Mouse (Mus musculus) left cerebral cortex, postnatal 36 days (tissue): ENCODE measurements at regions not wholly inside any gene's neighbourhood (a gene's known extent, or its start where the extent isn't known, plus 50 kb on each side); places are given as distances from the start of the nearest gene placed in this dataset.

Experiments used
- DNase-seq, 2 experiments: peaks; one replicate each; pipeline ENCODE4 v3.0.0; 2021 to 2022; ENCODE audit warnings: low spot score in 2 of 2, mixed read lengths in 1 of 2
- intact Hi-C: fragments of 180-260 bp; cut with DNase I; formaldehyde crosslinking; loops from one replicate; pipeline ENCODE4 v1.15.1; 2025

- DNase-seq, result no peak
- intact Hi-C loops, result no loop called here
Observed at GRCm38 (mm10) chr4:106018936-106019335, 229.3 kb downstream of the Gm12728 start.

GRCm38 (mm10) chr4:106020338-106020737 is 230.7 kb downstream of the Gm12728 start:
- no peak for DNase-seq
- intact Hi-C loops, result no loop called here

DNA sequence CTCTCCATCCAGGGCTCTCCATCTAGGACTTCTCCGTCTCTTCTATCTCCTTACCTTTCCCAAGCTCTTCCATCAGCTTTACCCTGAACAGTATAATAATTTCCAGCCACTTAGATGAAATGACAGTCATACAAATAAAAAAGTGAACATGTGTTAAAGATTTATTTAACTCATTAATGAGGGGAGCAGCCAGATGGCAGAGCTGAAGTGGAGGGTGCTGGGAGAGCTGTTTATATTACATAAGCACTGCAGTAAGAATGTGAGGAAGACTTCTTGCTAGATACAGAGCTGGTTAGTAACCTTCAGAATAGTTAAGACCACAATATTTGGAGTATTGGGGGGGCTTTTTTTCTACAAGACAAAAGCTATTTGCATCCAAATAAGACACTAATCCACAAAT is 234.9 kb downstream of the Gm12728 start:
- intact Hi-C loops, result no loop called here
- no peak for DNase-seq

GRCm38 (mm10) chr4:106025966-106026637 is 236.4 kb downstream of the Gm12728 start:
- DNase-seq, result no peak
- intact Hi-C loops, result no loop called here

GRCm38 (mm10) chr4:106040376-106040775 is 250.7 kb downstream of the Gm12728 start:
- DNase-seq, result no peak
- intact Hi-C loops, result no loop called here

GRCm38 (mm10) chr4:106042456-106042855 is 252.8 kb downstream of the Gm12728 start:
- no peak for DNase-seq
- intact Hi-C loops, result no loop called here

DNA sequence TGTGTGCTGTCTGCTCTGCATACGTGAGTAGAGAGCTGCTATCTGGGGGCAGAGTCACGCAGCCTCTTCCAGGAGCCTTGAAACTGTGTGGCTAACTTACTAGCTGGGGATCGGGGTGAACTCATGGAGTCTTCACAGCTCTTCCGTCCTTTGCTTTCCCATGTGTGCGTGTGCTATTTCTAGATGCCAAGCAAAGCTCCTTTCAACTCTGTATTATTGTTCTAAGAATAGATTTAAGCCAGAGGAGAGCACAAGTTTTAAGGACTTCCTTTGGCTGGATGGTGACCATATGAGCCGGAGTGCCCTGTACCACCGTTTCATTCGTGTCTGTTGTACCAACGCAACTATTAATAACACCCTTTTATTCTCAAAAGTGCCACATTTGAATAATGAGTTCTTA is 254.0 kb downstream of the Gm12728 start:
- no peak for DNase-seq
- intact Hi-C loops, result no loop called here

DNA sequence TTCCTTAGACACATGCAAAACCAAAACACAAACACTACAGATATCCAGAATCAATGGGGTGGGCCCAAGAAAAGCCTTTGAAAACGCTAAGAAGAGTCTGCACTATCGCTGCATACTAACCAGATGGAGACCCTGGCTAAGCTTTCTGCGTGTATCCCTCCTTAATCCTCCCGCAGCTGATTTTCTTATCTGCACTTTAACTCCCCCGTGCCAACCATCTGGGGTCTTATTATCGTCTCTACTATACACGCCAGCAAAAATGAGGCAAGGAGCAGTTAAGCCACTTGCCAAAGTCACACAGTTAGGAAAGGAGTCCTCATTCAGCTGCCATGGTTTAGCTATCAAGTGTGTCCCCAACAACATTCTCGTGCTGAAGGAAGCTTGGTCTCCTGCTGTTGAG is 258.4 kb downstream of the Gm12728 start:
- no peak for DNase-seq
- intact Hi-C loops, result no loop called here

DNA sequence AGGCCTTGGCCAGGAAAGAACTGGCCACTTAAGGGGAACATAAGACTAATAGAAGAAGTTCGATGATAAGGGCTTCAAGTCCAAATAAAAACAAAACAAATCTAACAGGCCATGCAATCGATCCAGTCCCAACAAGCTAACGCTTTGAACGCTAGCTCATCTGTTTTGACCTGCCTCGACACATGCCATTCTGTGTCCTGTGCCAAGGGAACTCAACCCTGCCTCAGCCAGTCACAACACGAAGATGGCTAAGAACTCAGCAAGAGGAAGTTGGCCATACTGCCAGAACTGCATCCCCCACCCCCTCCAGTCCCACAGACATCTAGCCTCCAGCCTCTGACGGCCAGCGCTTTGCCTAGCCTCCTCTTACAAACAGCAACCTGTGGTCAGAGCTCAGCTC is 259.1 kb downstream of the Gm12728 start:
- intact Hi-C loops, result no loop called here

DNA sequence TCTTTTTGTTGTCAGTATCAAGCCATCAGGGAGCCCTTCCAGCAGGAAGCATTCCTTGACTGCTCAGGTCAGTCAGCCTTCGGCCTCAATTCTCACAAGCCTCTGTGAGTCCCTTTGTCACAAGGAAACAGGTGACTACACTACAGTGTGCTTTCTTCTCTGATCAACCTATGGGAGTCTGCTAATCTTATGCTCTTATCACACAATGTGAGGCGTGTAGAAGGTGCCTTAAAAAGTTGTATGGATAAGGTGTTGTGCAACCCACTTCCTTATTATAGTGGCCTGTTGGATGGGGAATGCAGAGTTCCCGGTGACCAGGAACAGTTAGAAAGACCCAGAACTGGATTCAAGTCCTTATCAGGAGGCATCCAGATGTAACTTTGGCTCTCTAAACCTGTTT is 260.2 kb downstream of the Gm12728 start:
- intact Hi-C loops, result no loop called here
- DNase-seq, result no peak

More for the DNA sequence above, 259.1 kb downstream of the Gm12728 start:
- DNase-seq, result no peak

- intact Hi-C loops, result no loop called here
Observed at GRCm38 (mm10) chr4:106050297-106050696, 260.6 kb downstream of the Gm12728 start.

GRCm38 (mm10) chr4:106053496-106053895 is 262.5 kb upstream of the Usp24 start:
- intact Hi-C loops, result no loop called here
- DNase-seq, result no peak

More at GRCm38 (mm10) chr4:106050297-106050696, 260.6 kb downstream of the Gm12728 start:
- no peak for DNase-seq

GRCm38 (mm10) chr4:106054324-106054723 is 261.7 kb upstream of the Usp24 start:
- intact Hi-C loops, result no loop called here
- DNase-seq, result no peak

DNA sequence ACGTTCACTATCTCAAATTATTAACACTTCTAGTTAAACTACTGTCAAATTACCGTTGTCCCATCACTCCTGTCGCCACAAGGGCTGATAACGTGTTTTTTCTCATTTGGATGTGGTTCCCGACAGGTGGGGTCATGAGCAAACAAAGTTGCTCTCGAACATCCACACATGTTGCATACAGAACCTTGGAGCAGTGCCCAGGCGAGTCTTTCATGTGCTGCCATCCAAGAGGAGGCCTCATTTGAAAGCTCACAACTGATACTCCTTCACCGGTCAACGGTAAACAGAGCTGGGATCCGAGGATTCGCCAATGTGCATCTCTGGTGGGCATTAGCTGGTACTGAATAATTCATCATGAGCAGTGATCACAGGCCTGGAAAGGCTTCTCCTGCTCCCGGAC is 253.4 kb upstream of the Usp24 start:
- no peak for DNase-seq
- intact Hi-C loops, result no loop called here

DNA sequence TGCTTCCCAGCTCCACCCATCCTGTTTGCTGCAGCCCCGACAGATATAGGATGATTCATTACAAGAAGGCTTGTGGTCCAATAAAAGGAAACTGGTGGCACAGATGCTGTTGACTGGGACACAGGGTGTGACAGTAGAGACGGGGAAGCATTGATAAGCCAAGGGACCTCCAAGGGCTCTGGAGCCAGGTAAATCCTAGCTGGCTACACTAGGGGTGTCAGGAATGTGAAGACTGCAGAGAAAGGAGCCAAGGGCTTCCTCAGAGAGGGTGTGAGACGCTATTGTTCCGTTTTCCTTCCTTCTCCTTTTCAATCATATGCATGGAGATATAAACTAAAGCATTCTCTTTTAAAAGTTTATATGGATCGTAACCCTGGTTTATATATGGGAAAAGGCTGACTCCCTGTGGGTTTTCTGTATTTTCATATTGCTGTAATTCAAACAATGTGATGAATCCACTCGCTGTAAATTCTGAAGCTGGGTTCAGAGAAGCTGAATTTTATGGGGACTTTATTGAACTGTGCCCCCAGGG is 252.1 kb upstream of the Usp24 start:
- intact Hi-C loops, result no loop called here
- no peak for DNase-seq

DNA sequence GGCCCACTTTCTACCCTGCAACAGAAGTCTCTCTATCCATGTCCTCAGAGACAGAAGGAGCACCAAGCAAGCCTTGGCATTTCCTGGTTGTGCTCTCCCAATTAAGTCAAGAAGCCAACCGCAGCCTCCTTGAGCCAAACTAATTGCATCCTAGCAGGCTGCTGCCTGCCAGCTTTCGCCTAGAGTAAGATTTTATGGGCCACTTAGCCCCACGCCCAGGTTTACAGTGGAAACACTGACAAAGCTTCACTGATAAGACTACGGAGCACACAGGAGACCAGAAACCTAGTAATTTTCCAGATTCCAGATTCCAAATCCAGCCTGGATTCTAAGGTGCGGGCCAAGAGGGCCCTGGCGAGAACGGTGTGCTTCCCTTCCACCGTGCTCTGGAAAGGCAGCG is 249.0 kb upstream of the Usp24 start:
- intact Hi-C loops, result no loop called here
- DNase-seq, result no peak

DNA sequence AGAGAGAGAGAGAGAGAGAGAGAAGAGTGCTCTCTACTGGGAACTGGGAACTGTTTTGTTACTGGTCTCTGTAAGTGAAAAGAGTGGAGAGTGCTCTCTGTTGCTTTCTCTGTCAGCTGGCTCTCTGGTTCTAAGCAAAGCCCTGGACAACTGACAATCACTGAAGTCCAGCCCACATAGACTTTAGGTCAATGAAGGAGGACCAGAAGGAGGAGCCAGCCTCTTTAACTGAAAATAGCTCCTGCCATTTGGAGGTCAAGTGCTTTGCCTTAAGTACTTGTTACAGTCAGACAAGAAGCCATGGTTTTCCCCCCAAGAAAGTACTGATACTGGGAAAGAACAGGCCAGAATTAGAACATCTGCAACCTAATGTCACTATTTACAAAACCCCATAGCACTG is 232.5 kb upstream of the Usp24 start:
- DNase-seq, result no peak
- intact Hi-C loops, result no loop called here

GRCm38 (mm10) chr4:106091927-106092675 is 223.9 kb upstream of the Usp24 start:
- no peak for DNase-seq
- intact Hi-C loops, result no loop called here

DNA sequence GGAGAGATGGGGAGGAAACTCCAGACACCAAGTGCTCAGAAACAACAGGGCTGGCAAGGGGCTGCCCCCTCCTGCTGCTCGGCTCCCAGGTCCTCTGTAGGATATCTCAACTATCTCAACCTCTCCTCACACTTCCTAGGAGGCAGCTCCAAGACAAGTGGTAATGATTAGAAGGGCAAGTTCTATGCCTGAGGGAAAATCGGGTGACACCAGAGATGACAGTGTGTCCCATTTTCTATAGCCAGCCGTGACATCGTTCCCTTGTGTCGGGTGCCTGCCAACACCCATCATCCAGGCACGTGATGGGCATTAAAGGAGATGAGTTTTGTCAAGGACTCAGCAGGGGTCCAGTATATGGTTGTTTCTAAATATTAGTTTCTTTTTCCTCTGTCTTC is 223.3 kb upstream of the Usp24 start:
- DNase-seq, result no peak
- intact Hi-C loops, result no loop called here

- no peak for DNase-seq
- intact Hi-C loops, result no loop called here
Observed at GRCm38 (mm10) chr4:106093252-106093651, 222.8 kb upstream of the Usp24 start.

- intact Hi-C loops, result no loop called here
- no peak for DNase-seq
Observed at GRCm38 (mm10) chr4:106094882-106095556, 221.0 kb upstream of the Usp24 start.
